Mouse (Mus musculus) embryonic stem cell, embryonic (primary cell): ENCODE results near the gene Trp53bp2.

Experiments
- CTCF ChIA-PET, 4 experiments: fragments of 300-600 bp in 2 of 4; fragments of 350-600 bp in 2 of 4; sonication (Branson Sonifier 250); formaldehyde crosslinking; loops; one replicate each; lab custom pipeline; 2022; ENCODE audit warnings: inconsistent platforms in 2 of 4; lab: Charles Lee
- POLR2A ChIA-PET, 4 experiments: fragments of 300-600 bp in 2 of 4; fragments of 350-600 bp in 2 of 4; sonication (Branson Sonifier 250); formaldehyde crosslinking; loops; one replicate each; lab custom pipeline; 2022; ENCODE audit warnings: antibody characterized with exemption in 4 of 4, inconsistent platforms in 1 of 4; lab: Charles Lee

The Trp53bp2 gene

GRCm38 (mm10) chr1:182436746-182437145 is 27.8 kb downstream of the Trp53bp2 start:
- ChIA-PET POLR2A (no interaction called here), CTCF (no interaction called here)

GRCm38 (mm10) chr1:182439546-182440222 is 30.7 kb downstream of the Trp53bp2 start:
- POLR2A ChIA-PET = interaction anchor here in 2 of 4 experiments (0.7 to 0.8 kb wide), 2 partner anchors 122 to 1010 kb away, joined by 3 to 4 read pairs; no protein-coding TSS in a partner anchor
- CTCF ChIA-PET = interaction anchor here in 3 of 4 experiments (0.7 to 0.9 kb wide), 3 partner anchors 9 to 790 kb away, joined by 3 read pairs; no protein-coding TSS in a partner anchor

GRCm38 (mm10) chr1:182441791-182442473 is 33.0 kb downstream of the Trp53bp2 start:
- CTCF ChIA-PET = interaction anchor here in 1 of 4 experiments (1.3 kb wide), 1 partner anchor 302 kb away, joined by 3 read pairs; no protein-coding TSS in a partner anchor
- POLR2A ChIA-PET = interaction anchor here in 1 of 4 experiments (0.6 to 1.1 kb wide), 4 partner anchors 11 to 1330 kb away, joined by 3 to 5 read pairs (median 4); no protein-coding TSS in a partner anchor

GRCm38 (mm10) chr1:182444116-182444515 is 35.1 kb downstream of the Trp53bp2 start:
- CTCF ChIA-PET = no interaction called here

GRCm38 (mm10) chr1:182448276-182449035 is 39.5 kb downstream of the Trp53bp2 start:
- CTCF ChIA-PET = interaction anchor here in 1 of 4 experiments (1.1 kb wide), 1 partner anchor 42 kb away, joined by 3 read pairs; no protein-coding TSS in a partner anchor
- POLR2A ChIA-PET = interaction anchor here in 1 of 4 experiments (0.7 kb wide), 1 partner anchor 762 kb away, joined by 4 read pairs; no protein-coding TSS in a partner anchor

More at GRCm38 (mm10) chr1:182444116-182444515, 35.1 kb downstream of the Trp53bp2 start:
- POLR2A ChIA-PET = interaction anchor here in 1 of 4 experiments (0.6 kb wide), 1 partner anchor 40 kb away, joined by 10 read pairs; no protein-coding TSS in a partner anchor

- CTCF ChIA-PET = interaction anchor here in 1 of 4 experiments (0.7 kb wide), 1 partner anchor 69 kb away, joined by 4 read pairs; no protein-coding TSS in a partner anchor
These were observed 43.5 kb downstream of the Trp53bp2 start for GRCm38 (mm10) chr1:182452473-182452872.

GRCm38 (mm10) chr1:182455080-182455479 is 46.1 kb downstream of the Trp53bp2 start:
- POLR2A ChIA-PET = interaction anchor here in 1 of 4 experiments (0.6 to 1.0 kb wide), 2 partner anchors 10 to 46 kb away, joined by 5 to 7 read pairs; partner anchors contain the start of gene Trp53bp2
- CTCF ChIA-PET = interaction anchor here in 1 of 4 experiments (0.5 kb wide), 1 partner anchor 81 kb away, joined by 3 read pairs; no protein-coding TSS in a partner anchor

More at GRCm38 (mm10) chr1:182452473-182452872, 43.5 kb downstream of the Trp53bp2 start:
- POLR2A ChIA-PET = interaction anchor here in 1 of 4 experiments (0.7 to 1.2 kb wide), 4 partner anchors 10 to 38 kb away, joined by 3 read pairs; no protein-coding TSS in a partner anchor

- CTCF ChIA-PET = no interaction called here
- POLR2A ChIA-PET = interaction anchor here in 1 of 4 experiments (0.6 kb wide), 1 partner anchor 49 kb away, joined by 3 read pairs; the partner anchor contains the start of gene Trp53bp2
These were observed 49.6 kb downstream of the Trp53bp2 start for GRCm38 (mm10) chr1:182458556-182458955.

GRCm38 (mm10) chr1:182459436-182459835 is 50.5 kb downstream of the Trp53bp2 start:
- ChIA-PET POLR2A (no interaction called here), CTCF (no interaction called here)

- ChIA-PET POLR2A (no interaction called here), CTCF (interaction anchor here in 1 of 4 experiments (0.7 kb wide), 1 partner anchor 29 kb away, joined by 3 read pairs; no protein-coding TSS in a partner anchor)
These were observed 51.6 kb downstream of the Trp53bp2 start for GRCm38 (mm10) chr1:182460291-182461244.

- CTCF ChIA-PET = interaction anchor here in 1 of 4 experiments (0.7 kb wide), 1 partner anchor 28 kb away, joined by 3 read pairs; no protein-coding TSS in a partner anchor
- POLR2A ChIA-PET = interaction anchor here in 1 of 4 experiments (1.1 kb wide), 1 partner anchor 52 kb away, joined by 5 read pairs; the partner anchor contains the start of gene Trp53bp2
These were observed 52.3 kb downstream of the Trp53bp2 start for GRCm38 (mm10) chr1:182461261-182461660.

GRCm38 (mm10) chr1:182461813-182462212 is 52.8 kb downstream of the Trp53bp2 start:
- POLR2A ChIA-PET = interaction anchor here in 2 of 4 experiments (1.1 to 1.4 kb wide), 2 partner anchors 9 to 53 kb away, joined by 3 to 5 read pairs; partner anchors contain the start of gene Trp53bp2 (in 1 of the 2)
- CTCF ChIA-PET = interaction anchor here in 1 of 4 experiments (0.7 kb wide), 1 partner anchor 28 kb away, joined by 3 read pairs; no protein-coding TSS in a partner anchor

- POLR2A ChIA-PET = interaction anchor here in 1 of 4 experiments (0.7 kb wide), 1 partner anchor 17 kb away, joined by 3 read pairs; no protein-coding TSS in a partner anchor
- CTCF ChIA-PET = interaction anchor here in 1 of 4 experiments (1.3 kb wide), 1 partner anchor 24 kb away, joined by 3 read pairs; no protein-coding TSS in a partner anchor
These were observed 56.3 kb downstream of the Trp53bp2 start for GRCm38 (mm10) chr1:182465309-182465708.

- ChIA-PET CTCF (interaction anchor here in 1 of 4 experiments (1.3 kb wide), 1 partner anchor 23 kb away, joined by 3 read pairs; no protein-coding TSS in a partner anchor), POLR2A (interaction anchor here in 1 of 4 experiments (0.7 kb wide), 1 partner anchor 16 kb away, joined by 3 read pairs; no protein-coding TSS in a partner anchor)
These were observed 57.0 kb downstream of the Trp53bp2 start for GRCm38 (mm10) chr1:182465978-182466377.

GRCm38 (mm10) chr1:182475005-182475796 is 66.2 kb downstream of the Trp53bp2 start:
- CTCF ChIA-PET = interaction anchor here in 2 of 4 experiments (0.5 to 1.2 kb wide), 3 partner anchors 14 to 96 kb away, joined by 3 to 4 read pairs (median 3); no protein-coding TSS in a partner anchor

More at GRCm38 (mm10) chr1:182475005-182475796, 66.2 kb downstream of the Trp53bp2 start:
- POLR2A ChIA-PET = no interaction called here
